Mouse (Mus musculus): ENCODE measurements at regions not wholly inside any gene's neighbourhood (a gene's known extent, or its start where the extent isn't known, plus 50 kb on each side); places are given as distances from the start of the nearest gene placed in this dataset.

- no peak for DNase-seq (ENCODE audit: low spot score in 2 of 2)
These were observed 59.7 kb downstream of the Prlhr start for GRCm38 (mm10) chr19:60408436-60408835.

- no peak for DNase-seq (ENCODE audit: low spot score in 2 of 2)
These were observed 68.7 kb downstream of the Prlhr start for GRCm38 (mm10) chr19:60399425-60399824.

- no peak for DNase-seq (ENCODE audit: low spot score in 2 of 2)
These were observed 70.4 kb downstream of the Prlhr start for GRCm38 (mm10) chr19:60397666-60398065.

GRCm38 (mm10) chr19:60396604-60397003, 71.5 kb downstream of the Prlhr start:
- no peak for DNase-seq (ENCODE audit: low spot score in 2 of 2)

GRCm38 (mm10) chr19:60386563-60387241, 81.4 kb downstream of the Prlhr start:
- no peak for DNase-seq (ENCODE audit: low spot score in 2 of 2)

GRCm38 (mm10) chr19:60384721-60385120, 83.4 kb downstream of the Prlhr start:
- no peak for DNase-seq (ENCODE audit: low spot score in 2 of 2)

GRCm38 (mm10) chr19:60382661-60383060, 85.4 kb downstream of the Prlhr start:
- DNase-seq (ENCODE audit: low spot score in 2 of 2): no peak

GRCm38 (mm10) chr19:60379030-60379605, 89.0 kb downstream of the Prlhr start:
- no peak for DNase-seq (ENCODE audit: low spot score in 2 of 2)

- no peak for DNase-seq (ENCODE audit: low spot score in 2 of 2)
These were observed 104.0 kb downstream of the Prlhr start for GRCm38 (mm10) chr19:60363988-60364599.

GRCm38 (mm10) chr19:60344911-60345310, 118.4 kb upstream of the Fam204a start:
- DNase-seq (ENCODE audit: low spot score in 2 of 2): no peak

GRCm38 (mm10) chr19:60341485-60341884, 115.0 kb upstream of the Fam204a start:
- DNase-seq (ENCODE audit: low spot score in 2 of 2): peak; percentile 60 to 66

GRCm38 (mm10) chr19:60340234-60340633, 113.7 kb upstream of the Fam204a start:
- DNase-seq (ENCODE audit: low spot score in 2 of 2): no peak

- DNase-seq (ENCODE audit: low spot score in 2 of 2): no peak
These were observed 108.0 kb upstream of the Fam204a start for GRCm38 (mm10) chr19:60334521-60334920.

GRCm38 (mm10) chr19:60328295-60328694, 101.8 kb upstream of the Fam204a start:
- no peak for DNase-seq (ENCODE audit: low spot score in 2 of 2)

- no peak for DNase-seq (ENCODE audit: low spot score in 2 of 2)
These were observed 99.1 kb upstream of the Fam204a start for GRCm38 (mm10) chr19:60325612-60326011.

- no peak for DNase-seq (ENCODE audit: low spot score in 2 of 2)
These were observed 98.6 kb upstream of the Fam204a start for GRCm38 (mm10) chr19:60325112-60325511.

- peak; percentile 57 to 71 for DNase-seq (ENCODE audit: low spot score in 2 of 2)
These were observed 84.1 kb upstream of the Fam204a start for GRCm38 (mm10) chr19:60310591-60310990.

GRCm38 (mm10) chr19:60302371-60302770, 75.9 kb upstream of the Fam204a start:
- DNase-seq (ENCODE audit: low spot score in 2 of 2): no peak

GRCm38 (mm10) chr19:60300891-60301290, 74.4 kb upstream of the Fam204a start:
- no peak for DNase-seq (ENCODE audit: low spot score in 2 of 2)

- DNase-seq (ENCODE audit: low spot score in 2 of 2): no peak
These were observed 63.7 kb upstream of the Fam204a start for GRCm38 (mm10) chr19:60290244-60290643.

GRCm38 (mm10) chr19:60286810-60287396, 60.4 kb upstream of the Fam204a start:
- DNase-seq (ENCODE audit: low spot score in 2 of 2): no peak

GRCm38 (mm10) chr19:60284901-60285300, 58.4 kb upstream of the Fam204a start:
- no peak for DNase-seq (ENCODE audit: low spot score in 2 of 2)

All from cerebellum, postnatal 4 days (tissue).